Mouse (Mus musculus): Measurements from ENCODE around the gene Sectm1b.
A peak's percentile ranks its signal among the peaks of the same experiment; 100 is the strongest.
"Not testable (repeated sequence)": the region's sequence is repeated elsewhere in the genome, so short reads cannot be mapped to it uniquely, and the experiment has no call there.

Sectm1b gene

GRCm38 (mm10) chr11:121067895-121068294, 4.5 kb upstream of the Sectm1b start:
- DNase-seq, result no peak

DNA sequence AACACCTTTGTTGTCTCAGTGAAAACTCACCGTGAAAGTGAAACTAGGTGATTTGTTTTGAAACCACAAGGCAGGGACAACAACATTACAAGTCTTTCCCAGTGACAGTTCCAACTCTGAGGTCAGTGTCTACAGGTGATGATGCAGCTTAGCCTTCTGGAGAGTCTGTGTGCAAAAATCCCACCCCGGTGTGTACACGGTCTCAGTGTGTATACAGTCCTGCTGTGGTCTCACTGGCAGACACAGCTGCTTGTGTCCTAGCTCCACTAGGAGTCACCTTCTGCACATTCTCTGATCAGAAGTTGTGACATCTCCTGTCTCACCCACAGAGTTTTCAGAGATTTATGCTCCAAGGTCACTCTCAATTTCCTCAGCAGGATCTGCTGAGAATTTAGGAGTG, 828 bp upstream of the Sectm1b start:
- DNase-seq, result no peak

- no peak for DNase-seq
Observed at GRCm38 (mm10) chr11:121061615-121062014, 1.8 kb downstream of the Sectm1b start.

DNA sequence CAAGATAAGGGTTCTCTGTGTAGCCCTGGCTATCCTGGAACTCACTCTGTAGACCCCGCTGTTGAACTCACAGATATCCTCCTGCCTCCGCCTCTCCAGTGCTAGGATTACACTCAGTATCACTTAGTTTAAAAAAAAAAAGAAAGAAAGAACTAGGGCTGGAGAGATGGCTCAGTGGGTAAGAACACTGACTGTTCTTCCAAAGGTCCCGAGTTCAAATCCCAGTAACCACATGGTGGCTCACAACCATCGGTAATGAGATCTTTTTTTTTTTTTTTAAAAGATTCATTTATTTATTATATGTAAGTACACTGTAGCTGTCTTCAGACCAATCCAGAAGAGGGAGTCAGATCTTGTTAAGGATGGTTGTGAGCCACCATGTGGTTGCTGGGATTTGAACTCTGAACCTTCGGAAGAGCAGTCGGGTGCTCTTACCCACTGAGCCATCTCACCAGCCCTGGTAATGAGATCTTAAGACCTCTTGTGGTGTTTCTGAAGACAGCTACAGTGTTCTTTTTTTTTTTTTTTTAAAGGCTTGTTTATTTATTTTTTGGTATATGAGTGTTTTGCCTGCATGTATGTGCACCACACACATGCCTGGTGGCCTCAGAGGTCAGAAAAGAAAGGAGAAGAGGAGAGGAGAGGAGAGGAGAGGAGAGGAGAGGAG, 2.8 kb downstream of the Sectm1b start:
- not testable (repeated sequence) for DNase-seq

GRCm38 (mm10) chr11:121059471-121059870, 3.9 kb downstream of the Sectm1b start:
- no peak for DNase-seq

DNA sequence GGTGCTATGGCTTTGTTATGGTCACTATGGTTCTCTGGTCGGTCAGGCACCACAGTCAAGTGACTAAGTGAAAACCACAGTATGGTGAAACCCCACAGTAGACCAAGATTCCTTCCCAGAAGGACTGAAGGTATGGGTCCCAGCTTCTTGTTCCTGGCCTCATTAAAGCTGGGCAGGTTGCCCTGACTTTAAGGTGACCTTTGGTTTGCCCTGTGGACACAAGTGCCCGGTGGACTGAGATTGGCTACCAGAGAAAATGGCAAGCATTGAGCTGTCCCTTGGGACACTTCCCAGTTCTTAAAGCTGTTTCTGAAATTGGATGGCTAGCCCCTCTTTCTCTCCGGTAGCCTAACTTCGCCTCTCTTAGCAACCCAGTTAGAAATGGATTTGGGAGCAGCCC, 4.4 kb downstream of the Sectm1b start:
- no peak for DNase-seq

DNA sequence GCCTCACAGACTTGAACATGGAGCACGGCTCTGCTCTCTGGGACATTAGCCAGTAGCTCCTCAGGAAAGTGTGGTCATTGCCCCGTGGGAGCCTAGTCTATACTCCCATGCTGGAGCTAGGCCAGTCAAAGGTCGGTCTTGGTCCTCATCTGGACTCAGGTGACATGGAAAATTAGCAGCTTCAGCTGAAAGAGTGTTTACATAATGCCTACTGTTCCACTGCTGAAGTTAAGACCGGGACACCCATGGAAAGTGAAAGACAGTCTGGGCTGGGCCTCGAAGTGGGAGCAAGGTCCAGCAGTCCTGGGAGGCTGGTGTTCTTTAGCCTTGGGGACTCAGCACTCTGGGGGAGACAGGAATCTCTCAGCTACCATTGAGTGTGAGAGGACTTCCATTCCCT, 5.2 kb downstream of the Sectm1b start:
- DNase-seq, result no peak

- no peak for DNase-seq
Observed at GRCm38 (mm10) chr11:121056536-121057236, 6.7 kb downstream of the Sectm1b start.

- DNase-seq, result peak; percentile 57 to 61
Observed at GRCm38 (mm10) chr11:121053536-121053935, 9.8 kb downstream of the Sectm1b start.

DNA sequence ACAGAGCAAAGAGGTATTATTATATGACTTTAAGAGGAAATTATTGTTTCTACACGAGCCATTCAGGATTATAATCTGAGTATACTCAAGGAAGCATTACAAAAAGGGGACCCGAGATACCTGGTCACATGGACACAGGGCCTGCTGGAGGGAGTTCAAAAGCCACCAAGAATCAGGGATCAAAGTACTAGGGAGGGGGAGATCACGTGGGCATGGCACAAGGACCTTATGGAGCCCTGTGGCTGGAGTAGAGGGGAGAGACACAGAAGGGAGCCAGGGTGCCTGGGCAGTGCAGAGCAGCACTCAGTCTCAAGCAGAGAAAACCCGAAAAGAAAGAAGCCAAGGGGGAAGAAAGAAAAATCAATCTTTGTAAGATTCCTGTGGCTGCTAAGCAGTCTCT, 11.0 kb downstream of the Sectm1b start:
- no peak for DNase-seq

DNA sequence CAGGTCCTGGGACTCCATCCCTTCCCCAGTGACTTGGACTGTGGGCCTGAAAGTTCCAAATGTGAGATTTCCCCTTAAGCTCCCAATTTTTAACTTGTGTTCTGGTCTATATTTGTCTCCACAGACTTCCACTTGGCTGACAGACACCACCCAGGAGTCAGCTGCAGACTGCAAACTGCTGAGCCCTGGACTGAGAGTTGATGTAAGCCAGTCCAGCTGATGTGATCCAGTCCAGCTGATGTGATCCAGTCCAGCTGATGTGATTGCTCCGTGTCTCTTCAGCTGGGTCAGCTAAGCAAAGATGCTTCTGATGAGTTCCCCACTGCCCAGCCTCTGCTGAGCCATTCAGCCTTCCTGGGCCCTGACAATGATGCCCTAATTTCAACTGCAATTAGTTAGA, 11.6 kb downstream of the Sectm1b start:
- no peak for DNase-seq

- DNase-seq, result no peak
Observed at GRCm38 (mm10) chr11:121049840-121050239, 13.5 kb downstream of the Sectm1b start.

GRCm38 (mm10) chr11:121047826-121048399, 15.5 kb downstream of the Sectm1b start:
- DNase-seq, result no peak

- DNase-seq, result no peak
Observed at GRCm38 (mm10) chr11:121045286-121045685, 18.1 kb downstream of the Sectm1b start.

DNA sequence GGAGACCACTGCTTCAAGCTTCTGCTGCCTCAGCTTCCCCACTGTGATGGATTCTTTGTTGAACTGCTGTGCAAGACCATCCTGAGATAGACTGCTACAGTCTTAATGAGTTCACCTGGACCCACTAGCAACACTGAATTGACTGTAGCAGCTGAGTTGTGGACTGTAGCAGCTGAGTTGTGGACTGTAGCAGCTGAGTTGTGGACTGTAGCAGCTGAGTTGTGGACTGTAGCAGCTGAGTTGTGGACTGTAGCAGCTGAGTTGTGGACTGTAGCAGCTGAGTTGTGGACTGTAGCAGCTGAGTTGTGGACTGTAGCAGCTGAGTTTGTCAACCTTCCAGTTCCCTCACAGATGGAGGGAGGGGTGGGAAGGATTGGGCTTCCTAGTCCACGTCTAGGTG, 20.3 kb downstream of the Sectm1b start:
- not testable (repeated sequence) for DNase-seq

DNA sequence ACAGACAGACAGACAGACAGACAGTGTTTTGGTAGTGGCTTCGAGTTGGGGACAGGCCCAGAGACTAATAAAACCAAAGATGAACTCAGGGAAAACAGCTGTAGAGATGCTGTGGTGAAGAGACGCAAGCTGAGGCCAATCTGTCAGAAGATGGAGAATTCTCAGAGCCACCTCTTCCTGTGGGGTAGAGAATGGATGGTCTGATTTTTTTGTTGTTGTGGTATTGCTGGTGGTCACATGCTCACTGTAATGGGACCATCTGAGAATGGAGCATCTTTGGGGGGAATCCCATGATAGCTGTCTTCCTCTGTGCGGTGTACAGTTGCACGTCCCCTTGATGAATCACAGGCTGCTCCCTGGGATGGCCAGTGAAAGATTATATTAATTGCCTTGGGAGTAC, 20.9 kb downstream of the Sectm1b start:
- no peak for DNase-seq

- no peak for DNase-seq
Observed at GRCm38 (mm10) chr11:121041636-121042035, 21.7 kb downstream of the Sectm1b start.

- DNase-seq, result peak; percentile 71 to 77
Observed at GRCm38 (mm10) chr11:121041212-121041611, 22.2 kb downstream of the Sectm1b start.

- DNase-seq, result peak; percentile 33 to 52
Observed at GRCm38 (mm10) chr11:121039302-121039701, 24.1 kb downstream of the Sectm1b start, which contains the start of gene Cd7. TSS of gene Cd7 (minus strand) at chr11:121039418.

- no peak for DNase-seq
Observed at GRCm38 (mm10) chr11:121038366-121039240, 24.8 kb downstream of the Sectm1b start.

DNA sequence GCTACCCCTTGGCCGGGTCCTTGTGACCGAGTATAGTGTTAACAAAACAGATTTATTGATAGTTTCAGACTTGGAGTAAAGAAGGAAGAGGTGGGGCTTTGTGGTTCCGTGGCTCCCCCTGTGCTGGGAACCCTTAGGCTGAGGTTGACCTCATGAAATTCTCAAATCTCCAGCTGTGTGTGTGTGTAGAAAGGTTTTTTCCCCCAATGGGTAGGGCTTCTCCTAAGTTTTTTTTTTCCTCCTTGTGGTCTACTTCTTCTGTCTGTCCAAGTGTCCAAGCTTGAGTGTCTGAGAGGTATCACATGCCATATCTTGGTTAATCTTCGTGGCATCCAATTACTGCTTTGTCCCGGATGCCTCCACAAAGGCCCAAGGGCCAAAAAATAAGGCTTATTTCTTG, 30.3 kb downstream of the Sectm1b start:
- DNase-seq, result no peak

DNA sequence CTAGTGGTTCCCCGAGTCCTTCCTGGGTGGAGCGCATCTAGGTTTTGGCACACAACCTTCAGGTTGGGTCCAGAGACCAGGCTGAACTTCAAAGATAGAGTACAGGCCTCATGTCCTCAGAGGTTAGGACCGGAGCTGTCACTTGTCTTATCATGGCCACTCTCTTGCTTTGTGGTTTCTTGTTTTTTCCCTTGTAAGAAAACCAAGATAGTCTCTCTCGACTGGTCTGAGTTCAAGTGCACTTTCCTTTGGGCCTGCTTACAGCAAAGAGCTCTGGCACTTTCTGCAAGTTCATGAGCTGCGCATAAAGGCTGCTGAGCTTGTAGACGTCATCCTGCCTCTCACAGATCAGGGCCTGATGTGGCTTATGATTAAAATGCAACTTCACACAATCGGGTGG, 36.1 kb downstream of the Sectm1b start:
- DNase-seq, result no peak

- no peak for DNase-seq
Observed at GRCm38 (mm10) chr11:121024163-121024562, 39.2 kb downstream of the Sectm1b start.
